Mouse (Mus musculus) thymus, postnatal 4 days (tissue): ENCODE measurements around the gene Racgap1.
A peak's percentile ranks its signal among the peaks of the same experiment; 100 is the strongest.

Source experiments
- DNase-seq: peaks from one replicate; pipeline ENCODE4 v3.0.0; 2021

Gene Racgap1

GRCm38 (mm10) chr15:99651163-99651872 lies at the start of gene Racgap1:
Racgap1 (minus strand) TSS chr15:99651656.
- peak; percentile 97 for DNase-seq

DNA sequence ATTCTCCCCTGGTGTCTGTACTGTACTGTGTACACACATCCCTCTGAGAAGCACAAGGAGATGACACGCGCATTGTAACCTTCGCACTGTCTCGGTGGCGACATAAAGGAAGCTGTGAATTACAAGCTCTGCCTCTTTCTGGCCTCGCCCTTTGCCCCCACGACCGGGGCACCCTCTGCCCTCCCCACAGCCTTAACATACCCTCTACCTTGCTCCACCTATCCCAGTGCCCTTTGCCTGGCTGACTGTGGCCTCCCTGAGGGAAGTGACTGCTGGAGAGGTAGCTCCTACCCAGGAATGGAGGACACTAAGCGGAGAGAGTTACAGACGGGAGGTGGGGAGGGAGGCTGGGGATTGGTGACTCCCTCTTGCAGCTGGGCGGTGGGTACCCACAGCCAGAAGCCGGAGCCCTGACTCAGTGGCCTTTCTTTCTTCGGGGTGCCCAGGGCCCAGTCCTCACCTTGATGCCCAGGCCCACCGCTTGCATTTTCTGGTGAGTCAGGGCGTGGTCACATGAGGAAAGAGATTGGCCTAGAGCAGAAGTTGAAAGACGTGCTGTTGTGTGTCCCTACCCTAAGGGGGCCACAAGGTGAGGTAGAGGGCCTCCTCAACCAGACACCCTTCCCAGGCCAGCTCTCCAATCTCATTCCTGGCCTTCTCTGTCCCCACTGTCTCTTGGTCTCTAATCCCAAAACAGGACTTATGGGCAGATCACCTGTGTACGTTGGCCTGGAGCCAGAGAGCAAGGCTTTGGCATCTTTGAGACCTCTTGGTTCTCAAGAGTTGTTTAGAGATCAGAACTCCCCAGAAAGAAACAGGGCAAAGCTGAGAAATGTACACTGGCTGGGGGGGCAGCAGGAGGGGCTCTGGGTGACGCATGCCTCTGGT lies 49.0 kb upstream of the Racgap1 start:
- DNase-seq, result no peak

- no peak for DNase-seq
These were observed 48.3 kb upstream of the Racgap1 start for GRCm38 (mm10) chr15:99699715-99700114.

GRCm38 (mm10) chr15:99698533-99699085 lies 47.2 kb upstream of the Racgap1 start:
- DNase-seq, result no peak

GRCm38 (mm10) chr15:99697309-99697708 lies 45.9 kb upstream of the Racgap1 start:
- no peak for DNase-seq

DNA sequence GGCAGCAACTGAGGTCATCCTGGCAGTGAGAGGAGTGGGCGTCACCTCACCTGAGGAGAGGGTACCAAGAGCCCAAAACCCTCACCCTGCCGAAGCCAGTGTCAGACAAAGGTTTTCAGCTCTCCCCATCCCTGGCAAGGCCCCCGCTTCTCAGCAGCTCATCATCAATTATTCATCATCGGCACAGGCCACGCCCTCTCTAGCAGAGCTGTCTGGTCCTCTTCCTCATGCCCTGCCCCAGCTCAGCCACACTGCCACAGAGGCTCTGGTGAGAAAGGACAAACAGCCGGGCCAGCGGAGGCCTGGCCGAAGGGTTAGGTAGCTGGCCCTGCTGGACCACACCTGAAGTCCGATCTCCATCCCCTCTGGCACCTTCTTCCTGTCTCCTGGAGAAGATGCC lies 40.5 kb upstream of the Racgap1 start:
- DNase-seq, result no peak

DNA sequence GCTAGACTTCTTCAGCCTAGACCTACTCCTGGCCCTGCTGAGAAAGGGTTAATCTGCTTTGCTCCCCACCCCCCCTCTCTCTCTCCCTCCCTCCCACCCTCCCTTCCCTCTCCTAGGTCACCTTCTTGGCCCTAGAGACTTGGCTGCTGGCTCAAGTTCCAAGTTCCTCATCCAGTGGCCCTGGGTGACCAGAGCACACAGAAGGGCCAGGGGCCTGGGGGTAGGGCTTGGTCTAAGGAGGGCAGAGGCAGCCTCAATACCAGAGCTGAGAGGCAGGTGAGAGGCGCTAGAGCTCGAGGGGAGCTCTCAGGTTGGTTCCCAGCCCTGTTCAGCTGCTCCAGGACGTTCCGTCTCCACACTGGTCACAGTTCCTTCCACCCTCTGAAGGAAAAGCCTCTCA lies 39.5 kb upstream of the Racgap1 start:
- DNase-seq, result no peak

GRCm38 (mm10) chr15:99688712-99689111 lies 37.3 kb upstream of the Racgap1 start:
- DNase-seq, result peak; percentile 56

- no peak for DNase-seq
These were observed 32.7 kb upstream of the Racgap1 start for GRCm38 (mm10) chr15:99684156-99684555.

DNA sequence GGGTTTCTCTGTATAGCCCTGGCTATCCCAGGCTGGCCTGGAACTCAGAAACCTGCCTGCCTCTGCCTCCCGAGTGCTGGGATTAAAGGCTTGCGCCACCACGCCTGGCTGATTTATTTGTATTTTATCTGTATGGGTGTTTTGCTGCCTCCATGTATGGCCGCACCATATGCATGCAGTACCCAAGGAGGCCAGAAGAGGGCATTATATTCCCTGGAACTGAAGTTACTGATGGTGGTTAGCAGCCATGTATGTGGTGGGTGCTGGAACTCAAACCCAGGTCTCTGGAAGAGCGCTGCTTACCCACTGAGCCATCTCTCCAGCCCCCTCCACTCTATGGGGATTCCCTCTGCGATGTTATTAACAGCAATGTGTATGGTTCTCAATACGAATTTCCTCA lies 31.4 kb upstream of the Racgap1 start:
- DNase-seq, result peak; percentile 57

GRCm38 (mm10) chr15:99679008-99679407 lies 27.6 kb upstream of the Racgap1 start:
- no peak for DNase-seq

DNA sequence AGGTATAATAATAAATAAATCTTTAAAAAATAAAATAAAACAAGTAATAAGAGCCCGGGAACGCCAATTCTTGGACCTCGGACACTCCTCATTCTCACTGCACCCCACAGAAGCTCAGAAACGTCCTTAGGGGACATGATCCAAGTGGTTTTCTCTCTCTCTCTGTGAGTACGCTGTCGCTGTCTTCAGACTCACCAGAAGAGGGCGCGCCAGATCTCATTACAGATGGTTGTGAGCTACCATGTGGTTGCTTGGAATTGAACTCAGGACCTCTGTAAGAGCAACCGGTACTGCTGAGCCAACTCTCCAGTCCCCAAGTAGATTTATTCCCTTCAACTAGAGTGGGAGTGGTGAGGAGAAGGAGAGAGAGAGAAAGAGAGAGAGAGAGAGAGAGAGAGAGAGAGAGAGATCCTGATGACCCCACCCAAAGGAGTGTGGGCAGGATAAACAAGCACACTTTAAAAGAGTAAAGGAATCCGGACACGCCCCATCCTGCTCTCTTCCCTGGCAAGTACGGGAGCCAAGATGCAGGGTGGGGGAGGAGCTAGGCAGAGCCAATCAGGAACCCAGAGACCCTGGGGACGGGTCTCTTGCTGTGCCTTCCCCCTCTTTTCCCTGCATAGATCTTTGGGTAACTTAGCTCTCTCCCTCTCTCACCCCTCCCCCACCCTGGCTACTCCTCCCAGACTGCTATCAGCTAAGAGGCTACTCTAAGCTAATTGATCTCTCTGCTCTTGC lies 26.8 kb upstream of the Racgap1 start:
- DNase-seq, result peak; percentile 82

DNA sequence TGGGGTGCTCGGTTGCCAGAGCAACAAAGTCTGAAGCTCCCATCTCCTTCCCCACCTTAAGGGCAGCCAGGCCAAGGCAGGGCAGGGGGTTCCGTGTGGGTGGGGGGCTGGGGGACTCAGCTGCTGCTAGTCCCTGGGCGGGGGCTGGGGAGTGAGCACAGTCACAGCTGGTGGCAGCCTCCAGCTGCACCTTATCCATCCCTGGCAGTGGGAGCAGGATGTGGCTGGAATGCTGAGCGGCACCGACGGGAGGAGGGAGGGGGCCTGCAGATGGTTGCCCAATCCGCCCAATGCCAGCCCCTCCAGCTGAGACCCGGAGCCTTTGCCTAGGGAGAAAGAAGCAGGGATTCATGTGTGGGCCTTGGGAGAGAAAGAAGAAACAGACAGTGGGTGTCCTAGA lies 25.6 kb upstream of the Racgap1 start:
- no peak for DNase-seq

DNA sequence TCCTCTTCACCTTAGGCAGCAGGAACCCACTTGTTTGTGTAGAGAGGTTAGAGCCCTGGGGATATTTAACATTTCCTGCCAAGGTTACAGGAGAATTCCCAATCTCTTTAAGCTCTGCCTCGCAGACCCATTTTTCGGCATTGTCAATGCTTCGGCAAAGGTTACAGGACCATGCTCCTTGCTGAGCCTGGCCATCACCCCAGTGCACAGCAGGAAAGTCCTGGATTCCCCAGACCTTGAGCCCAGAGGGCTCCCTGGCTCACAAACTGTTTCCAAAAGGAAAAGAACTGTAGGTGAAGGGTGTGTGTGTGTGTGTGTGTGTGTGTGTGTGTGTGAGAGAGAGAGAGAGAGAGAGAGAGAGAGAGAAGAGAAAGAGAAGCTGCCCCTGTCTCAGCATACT lies 23.4 kb upstream of the Racgap1 start:
- DNase-seq, result no peak

- no peak for DNase-seq
These were observed 20.3 kb upstream of the Racgap1 start for GRCm38 (mm10) chr15:99671783-99672182.

- DNase-seq, result no peak
These were observed 19.7 kb upstream of the Racgap1 start for GRCm38 (mm10) chr15:99670964-99671670.

DNA sequence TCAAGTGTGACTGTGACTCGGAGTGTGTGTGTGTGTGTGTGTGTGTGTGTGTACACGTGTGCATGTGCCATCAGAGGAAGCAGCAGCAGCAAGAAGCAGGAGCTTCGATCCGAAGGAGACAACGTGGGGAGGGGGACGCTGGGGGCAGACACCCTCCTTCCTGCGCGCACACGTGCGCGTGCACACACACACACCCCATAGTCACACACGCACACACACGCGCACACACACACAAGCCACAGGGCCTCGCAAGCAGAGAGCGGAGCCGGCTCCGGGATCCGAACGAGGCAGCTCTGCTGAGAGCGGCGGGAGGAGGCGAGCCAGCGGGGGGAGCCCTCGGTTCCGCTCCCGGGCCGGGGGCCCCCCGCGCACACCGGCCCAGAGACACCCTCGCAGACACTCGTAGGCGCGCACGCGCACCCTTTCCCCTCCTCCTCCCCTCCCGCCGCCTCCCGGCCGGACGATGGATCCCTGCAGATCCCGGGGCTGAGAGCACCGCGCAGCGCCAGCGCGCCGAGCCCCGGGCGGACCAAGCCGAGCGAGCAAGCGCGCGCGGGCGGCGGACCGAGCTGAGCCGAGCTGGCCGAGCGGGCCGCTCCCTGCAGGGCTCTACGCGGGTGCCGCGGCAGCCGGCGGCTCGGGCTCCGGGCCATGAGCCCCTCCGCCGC lies 18.8 kb upstream of the Racgap1 start, which contains the start of gene Asic1:
Gene Asic1, plus strand, starts transcription at position 215 of the 668 bp plus-strand sequence.
- DNase-seq, result peak; percentile 52

- DNase-seq, result no peak
These were observed 17.9 kb upstream of the Racgap1 start for GRCm38 (mm10) chr15:99669392-99669791.

DNA sequence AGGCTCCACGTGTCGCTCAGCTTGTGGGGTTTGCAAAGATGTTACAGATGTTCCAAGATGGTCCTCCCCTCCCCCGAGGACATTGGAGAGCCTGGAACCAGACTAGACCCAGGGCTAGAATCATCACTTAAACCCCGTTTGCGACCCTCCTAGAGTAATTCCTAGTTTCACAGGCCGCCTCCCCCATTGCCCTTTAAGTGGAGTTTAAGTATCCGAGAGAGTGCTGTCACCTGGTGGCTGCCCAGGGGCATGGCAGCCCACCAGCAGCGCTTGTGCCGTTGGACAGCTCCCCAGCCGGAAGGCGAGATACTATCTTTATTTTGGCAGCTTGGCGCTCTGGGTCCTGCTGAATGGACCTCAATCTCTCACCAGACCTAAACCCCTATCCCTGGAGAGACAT lies 17.4 kb upstream of the Racgap1 start:
- DNase-seq, result peak; percentile 86

DNA sequence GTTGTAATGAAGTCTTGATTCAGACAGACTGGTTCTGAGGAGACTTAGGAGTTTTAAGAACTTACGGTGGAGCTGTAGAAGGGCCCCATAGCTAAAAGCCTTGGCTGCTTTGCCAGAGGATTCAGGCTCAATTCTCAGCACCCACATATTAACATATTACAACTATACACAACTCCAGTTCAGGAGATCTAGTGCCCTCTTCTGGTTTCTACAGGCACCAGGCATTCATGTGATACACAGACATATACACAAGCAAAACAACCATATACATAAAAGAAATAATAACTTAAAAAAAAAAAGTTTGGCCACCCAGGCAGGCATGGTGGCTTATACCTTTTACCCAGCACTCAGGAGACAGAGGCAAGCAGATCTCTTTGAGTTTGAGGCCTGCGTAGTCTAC lies 16.1 kb upstream of the Racgap1 start:
- DNase-seq, result no peak

GRCm38 (mm10) chr15:99664600-99665451 lies 13.4 kb upstream of the Racgap1 start:
- peak; percentile 36 for DNase-seq
